Mouse (Mus musculus) spleen, postnatal 36 days (tissue): ENCODE results near the gene Eng.
A peak's percentile ranks its signal among the peaks of the same experiment; 100 is the strongest.

ENCODE experiments used
- DNase-seq, 2 experiments: peaks; one replicate each; pipeline ENCODE4 v3.0.0; 2022; ENCODE audit warnings: low spot score in 2 of 2, mixed read lengths in 1 of 2

Eng gene

DNA sequence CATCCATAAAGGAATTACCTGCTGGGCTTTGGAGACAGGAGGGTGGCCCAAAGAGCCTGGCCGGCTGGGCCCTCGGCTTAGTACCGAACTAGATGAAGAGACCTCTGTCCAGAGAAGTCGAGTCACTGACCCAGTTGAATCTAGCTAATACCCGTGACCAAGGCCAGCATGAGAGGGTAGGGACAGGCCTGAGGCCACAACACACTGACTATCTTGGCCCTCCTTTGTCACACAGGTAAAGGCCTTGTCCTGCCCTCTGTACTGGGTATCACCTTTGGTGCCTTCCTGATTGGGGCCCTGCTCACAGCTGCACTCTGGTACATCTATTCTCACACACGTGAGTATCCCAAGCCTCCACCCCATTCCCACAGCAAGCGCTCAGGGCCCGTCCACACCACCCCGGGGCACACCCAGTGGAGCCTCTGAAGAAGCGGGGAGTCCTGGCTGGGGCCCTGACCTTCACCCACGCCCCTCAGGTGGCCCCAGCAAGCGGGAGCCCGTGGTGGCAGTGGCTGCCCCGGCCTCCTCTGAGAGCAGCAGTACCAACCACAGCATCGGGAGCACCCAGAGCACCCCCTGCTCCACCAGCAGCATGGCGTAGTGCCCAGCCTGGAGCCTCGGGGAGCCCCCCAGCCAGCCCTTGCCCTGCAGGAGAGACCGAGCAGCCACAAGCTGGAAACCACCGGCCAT, 34.7 kb downstream of the Eng start:
- DNase-seq, result no peak

- no peak for DNase-seq
Observed at GRCm38 (mm10) chr2:32681754-32682153, 35.4 kb downstream of the Eng start.

GRCm38 (mm10) chr2:32682721-32683417, 36.5 kb downstream of the Eng start:
- DNase-seq, result no peak

- no peak for DNase-seq
Observed at GRCm38 (mm10) chr2:32683701-32684100, 37.3 kb downstream of the Eng start.

DNA sequence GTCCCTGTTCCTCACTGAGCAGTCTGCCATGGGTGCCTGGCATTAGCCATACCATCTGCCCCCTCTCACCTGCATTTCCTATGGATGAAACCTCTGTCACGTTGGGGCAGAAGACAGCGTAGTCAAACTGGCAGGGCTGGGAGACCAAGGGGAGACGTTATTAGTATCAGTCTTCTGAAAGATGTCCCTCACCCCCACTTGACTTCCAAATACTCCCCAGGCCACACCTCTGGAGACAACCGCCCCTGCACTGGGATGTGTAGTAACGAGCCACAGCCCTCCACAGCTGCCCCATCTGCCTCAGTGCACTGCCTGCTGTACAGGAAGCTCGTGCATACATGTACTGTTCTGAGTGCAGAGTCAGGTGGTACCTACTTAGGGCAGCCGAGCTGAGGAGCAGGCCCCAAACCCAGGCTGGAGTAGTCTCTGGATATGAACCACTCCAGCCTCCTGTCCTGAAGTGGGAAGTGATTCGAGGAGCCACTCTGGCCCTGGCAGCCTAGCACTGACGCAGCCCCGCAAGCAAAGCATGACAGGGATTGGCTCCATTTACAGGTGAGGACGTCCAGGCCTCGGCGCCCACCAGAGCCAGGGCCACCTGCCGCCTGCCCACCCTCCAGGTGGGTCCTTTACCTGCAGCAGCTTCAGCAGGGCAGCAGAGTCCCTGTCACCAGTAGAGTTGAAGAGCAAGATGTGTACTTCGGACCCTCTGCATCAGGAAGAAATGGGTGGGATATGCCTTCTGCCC, 38.5 kb downstream of the Eng start:
- no peak for DNase-seq

GRCm38 (mm10) chr2:32685807-32686206, 39.4 kb downstream of the Eng start:
- no peak for DNase-seq

- no peak for DNase-seq
Observed at GRCm38 (mm10) chr2:32686640-32687039, 40.2 kb downstream of the Eng start.

GRCm38 (mm10) chr2:32687562-32687961, 41.2 kb downstream of the Eng start:
- no peak for DNase-seq

GRCm38 (mm10) chr2:32689420-32689819, 43.0 kb downstream of the Eng start:
- peak; percentile 83 to 86 for DNase-seq

DNA sequence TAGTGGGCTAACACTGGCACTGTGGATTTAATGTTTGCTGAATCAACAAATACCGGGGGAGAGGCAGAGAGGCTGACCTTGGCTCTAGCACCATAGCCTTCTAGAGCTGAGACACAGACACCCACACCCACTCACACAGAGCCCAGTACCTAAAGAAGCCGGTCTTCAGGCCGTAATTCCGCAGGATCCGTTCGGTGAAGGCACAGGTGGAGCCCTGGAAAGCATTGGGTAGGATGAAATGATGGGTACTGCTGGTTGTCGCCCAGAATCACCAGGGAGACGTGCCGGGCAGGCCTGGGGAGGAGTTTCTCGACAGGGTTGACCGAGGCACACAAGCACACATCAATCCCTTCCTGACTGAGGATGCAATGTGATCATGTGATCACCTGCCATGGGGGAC, 44.6 kb downstream of the Eng start:
- DNase-seq, result no peak

DNA sequence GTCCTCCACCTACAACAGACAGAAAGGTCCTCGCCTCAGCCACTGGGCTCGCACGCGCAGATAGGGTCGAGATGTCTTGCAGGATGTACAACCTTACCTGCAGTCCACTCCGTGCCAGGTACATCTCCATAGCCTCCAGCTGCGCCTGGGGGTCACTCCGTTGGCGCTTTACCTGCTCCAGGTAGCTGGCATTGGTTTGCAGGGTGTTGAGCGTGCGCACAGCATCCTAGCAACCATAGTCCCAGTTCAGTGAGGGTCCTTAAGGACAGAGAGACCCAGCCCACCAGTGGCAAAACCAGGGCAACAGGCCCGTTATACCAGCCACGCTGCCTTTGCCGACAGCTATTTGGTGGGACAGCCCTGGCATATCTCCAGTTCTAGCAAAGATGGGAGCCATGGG, 46.1 kb downstream of the Eng start:
- DNase-seq, result no peak

DNA sequence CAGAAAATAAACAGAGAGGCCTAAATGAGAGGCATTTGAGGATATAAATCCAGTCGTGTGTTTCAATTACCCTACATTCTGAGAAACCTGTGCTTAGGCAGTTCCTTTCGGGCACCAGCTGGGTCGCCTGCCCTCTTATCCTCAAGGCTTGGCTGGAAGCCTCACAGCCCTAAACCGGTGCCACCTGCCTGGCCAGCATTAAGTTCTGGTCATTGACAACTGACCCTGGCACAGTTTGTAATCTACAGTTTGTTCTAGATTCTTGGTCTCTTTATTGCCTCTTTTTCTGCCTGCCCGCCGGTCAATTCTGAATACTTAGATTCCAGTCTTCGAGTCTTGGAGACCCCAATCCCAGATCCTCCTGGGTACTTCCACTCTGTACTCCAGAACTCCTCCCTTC, 46.9 kb downstream of the Eng start:
- DNase-seq, result no peak

DNA sequence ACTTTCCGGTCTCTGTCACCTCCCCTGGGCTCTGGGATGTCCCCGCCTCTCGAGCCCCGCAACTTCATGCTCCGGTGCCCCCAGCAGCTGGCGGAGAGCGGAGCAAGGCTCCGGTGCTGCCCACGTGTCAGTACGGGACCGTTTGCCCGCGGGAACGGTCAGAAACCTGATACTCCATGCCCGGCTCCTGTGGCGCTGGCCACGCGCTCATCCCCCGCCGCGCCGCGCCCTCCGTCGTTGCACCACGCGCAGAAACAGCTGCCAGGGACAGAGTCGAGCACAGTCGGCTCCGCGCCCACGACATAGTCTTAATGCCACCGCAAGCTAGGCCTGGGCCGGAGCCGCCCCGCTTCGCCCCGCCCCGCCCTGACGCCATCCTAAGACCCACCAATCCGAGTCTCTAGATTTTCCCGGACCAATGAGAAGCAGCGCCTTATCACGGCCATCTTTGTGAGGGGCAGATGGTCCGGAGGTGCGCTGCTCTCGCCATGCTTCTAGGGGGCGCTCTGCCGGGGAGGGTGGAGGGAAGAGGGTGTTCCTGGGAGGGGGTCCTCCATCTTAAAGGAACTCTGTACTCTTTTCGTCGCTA, 47.5 kb downstream of the Eng start:
- DNase-seq, result peak; percentile 93 to 95

GRCm38 (mm10) chr2:32694691-32695090, 48.3 kb downstream of the Eng start:
- no peak for DNase-seq

GRCm38 (mm10) chr2:32699680-32700079, 53.3 kb downstream of the Eng start:
- no peak for DNase-seq

DNA sequence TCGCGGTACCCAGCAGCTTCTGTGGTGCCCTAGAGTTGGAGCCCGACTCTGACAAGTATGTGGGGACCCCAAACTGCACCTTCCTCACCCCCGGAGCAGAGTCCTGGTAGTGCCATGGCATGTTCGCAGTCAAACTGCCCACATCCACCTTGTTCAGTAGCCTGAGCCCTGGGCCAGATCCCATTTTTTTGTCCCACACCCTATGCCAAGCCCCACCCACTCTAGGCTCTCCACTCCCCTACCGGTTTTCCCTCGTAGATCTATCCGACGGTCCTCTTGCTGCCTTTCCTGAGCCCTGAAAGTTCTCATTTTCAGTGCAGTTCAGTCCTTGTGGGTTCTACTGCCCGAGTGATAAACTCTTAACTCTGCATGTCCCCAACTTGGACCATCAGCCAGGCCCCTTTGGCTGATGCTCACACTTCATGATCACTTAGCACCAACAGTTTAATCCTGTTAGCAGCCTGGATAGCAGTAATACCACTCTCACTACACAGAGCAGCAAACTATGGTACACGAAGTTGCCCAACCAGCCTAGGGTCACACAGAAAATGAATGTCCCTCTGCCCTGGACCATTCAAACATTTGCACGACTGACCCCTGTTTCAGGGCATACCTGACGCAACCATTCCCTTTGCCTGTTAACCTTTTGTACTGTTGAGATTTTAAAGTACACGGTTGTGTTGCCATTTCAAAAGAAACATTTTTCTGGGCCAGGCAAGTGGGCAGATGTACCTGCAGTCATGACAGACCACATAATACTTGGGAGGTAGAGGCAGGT, 54.8 kb downstream of the Eng start:
- no peak for DNase-seq

GRCm38 (mm10) chr2:32703046-32703445, 56.7 kb downstream of the Eng start:
- DNase-seq, result no peak

DNA sequence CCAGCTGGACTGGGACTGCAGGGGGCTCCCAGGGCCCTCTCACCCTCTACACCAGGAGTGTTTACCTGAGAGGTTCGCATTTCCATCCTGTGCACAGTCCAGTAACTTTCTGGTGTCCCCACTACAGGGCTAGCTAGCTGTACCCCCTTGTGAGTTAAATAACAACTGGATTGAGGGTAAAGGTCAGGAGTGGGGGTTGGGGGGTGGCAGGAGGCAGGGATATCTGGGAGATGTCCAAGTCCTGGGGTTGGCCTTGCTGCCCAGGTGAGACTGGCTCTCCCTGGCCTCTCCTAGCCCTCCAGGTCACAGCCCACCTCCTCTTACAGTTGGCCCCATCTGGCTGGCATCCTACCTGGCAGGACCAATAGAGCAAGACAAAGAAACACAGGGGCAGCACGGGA, 57.6 kb downstream of the Eng start, which contains the start of gene Fpgs:
Gene Fpgs, minus strand, starts transcription at position 125 of the 401 bp plus-strand sequence.
- no peak for DNase-seq

DNA sequence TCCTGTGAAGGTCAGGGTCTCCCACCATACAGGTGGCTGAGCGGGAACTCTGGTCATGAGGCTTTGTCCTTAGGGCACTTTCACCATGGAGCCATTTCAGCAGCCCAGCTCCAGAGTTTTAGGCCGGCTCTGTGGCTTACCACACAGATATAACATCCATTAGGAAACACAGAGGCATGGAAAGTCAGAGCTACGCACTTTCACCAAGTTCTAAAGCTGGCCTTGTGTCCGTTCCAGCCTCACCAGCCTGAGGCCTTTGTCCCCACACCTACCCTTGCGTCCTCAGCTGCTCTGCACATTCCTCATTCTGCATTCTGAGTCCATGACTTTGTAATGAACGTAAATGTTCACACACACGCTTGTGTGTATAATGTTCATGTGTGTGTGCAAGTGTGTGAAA, 58.6 kb downstream of the Eng start:
- no peak for DNase-seq

- DNase-seq, result no peak
Observed at GRCm38 (mm10) chr2:32706971-32707370, 60.6 kb downstream of the Eng start.

DNA sequence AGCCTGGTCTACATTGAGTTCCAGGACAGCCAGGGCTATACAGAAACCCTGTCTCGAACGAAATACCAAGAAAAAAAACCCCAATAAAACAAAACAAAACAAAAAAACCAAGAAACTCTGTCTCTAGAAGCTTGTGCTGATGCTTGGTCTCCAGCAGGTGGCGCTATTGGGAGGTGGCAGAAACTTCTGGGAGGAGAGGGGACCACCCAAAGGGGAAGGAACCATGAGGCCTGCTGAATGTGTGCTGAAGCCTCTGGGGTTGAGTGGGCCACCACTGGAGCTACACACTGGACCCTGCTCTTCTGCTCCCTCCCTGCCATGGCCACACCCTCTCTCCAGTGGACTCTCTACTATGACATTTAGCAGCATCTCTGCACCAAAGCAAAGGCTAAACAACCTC, 62.2 kb downstream of the Eng start:
- DNase-seq, result peak; percentile 57 to 61
